Mouse (Mus musculus): ENCODE measurements around the gene Gtf2a2.

DNA sequence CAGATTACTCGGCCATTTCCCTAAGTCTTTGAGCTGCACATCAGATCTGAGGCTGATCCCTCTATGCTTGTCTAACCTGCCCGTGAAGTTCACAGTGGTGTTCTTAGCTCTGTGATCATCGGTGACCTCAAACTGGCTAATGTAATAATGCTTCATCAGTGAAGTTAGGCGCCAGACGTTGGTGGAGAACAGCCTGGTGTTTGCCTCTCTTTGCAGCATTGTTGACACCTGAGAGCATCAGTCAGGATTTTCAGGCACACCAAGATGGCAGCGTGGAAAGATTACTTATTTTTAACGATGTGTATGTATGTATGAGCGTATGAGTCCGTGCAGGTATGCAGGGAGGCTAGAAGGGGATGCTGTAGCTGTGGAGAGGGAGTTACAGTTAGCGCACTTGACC is 26.3 kb upstream of the Gtf2a2 start:
- TF ChIP-seq MAX (IDR thresholded peaks at IDR 0.05; ENCODE audit: low read depth) = no peak
- TF ChIP-seq POLR2A (IDR thresholded peaks at IDR 0.05; ENCODE audit: insufficient read length, low read depth) = no peak
- no peak for TF ChIP-seq TCF12 (IDR thresholded peaks at IDR 0.05; ENCODE audit: insufficient read depth, poor library complexity, severe bottlenecking)
- no peak for TF ChIP-seq USF1 (IDR thresholded peaks at IDR 0.05; ENCODE audit: low read depth)
- no peak for TF ChIP-seq E2F4 (IDR thresholded peaks at IDR 0.05; ENCODE audit: insufficient read depth)
- no peak for TF ChIP-seq SRF (IDR thresholded peaks at IDR 0.05; ENCODE audit: control insufficient read depth, insufficient read length, low read depth)
- no peak for TF ChIP-seq MYOG (IDR thresholded peaks at IDR 0.05; ENCODE audit: control insufficient read depth in 1 of 3, insufficient read depth in 1 of 3, insufficient read length in 2 of 3, low read depth in 2 of 3)
- no peak for TF ChIP-seq TCF3 (IDR thresholded peaks at IDR 0.05; ENCODE audit: insufficient read length, low read depth)
- TF ChIP-seq POLR2AphosphoS2 (IDR thresholded peaks at IDR 0.05; ENCODE audit: insufficient read length, low read depth) = no peak
- no peak for TF ChIP-seq REST (IDR thresholded peaks at IDR 0.05; ENCODE audit: insufficient read depth, insufficient read length)
- no peak for TF ChIP-seq CEBPB (IDR thresholded peaks at IDR 0.05; ENCODE audit: insufficient read depth, poor library complexity, severe bottlenecking)
- no peak for TF ChIP-seq MYOD1 (IDR thresholded peaks at IDR 0.05; ENCODE audit: control insufficient read depth in 1 of 3, insufficient read length in 2 of 3, low read depth in 2 of 3)

Measured in myocyte (in vitro differentiated cells).